Mouse (Mus musculus): ENCODE results near the gene Gabbr2. TPM values are rescaled to one million over a fixed set of nuclear protein-coding genes. Genes with fewer than 3 reads are reported as not detected.

Gene Gabbr2
- polyA plus RNA-seq, 1 experiment from 2014 or later: 4.0 TPM

GRCm38 (mm10) chr4:47012476-47012875 lies 20.8 kb upstream of the Gabbr2 start:
- 55% methylated on average over 10 of the region's 10 CpGs for WGBS
- ATAC-seq (ENCODE audit: low FRiP score): peak; percentile 50; the same call in 1 of the 2 replicates
- peaks cover 26% of the 10 kb centered on the region for H3K4me1 ChIP-seq (replicated peaks)

GRCm38 (mm10) chr4:47010400-47011231 lies 18.9 kb upstream of the Gabbr2 start:
- Histone ChIP-seq H3K4me1 (replicated peaks) (peaks cover 29% of the 10 kb centered on the region), H3K27ac (0 out of 2 replicates have a peak overlapping the region, but pooled peaks have one; percentile 18), H3K27me3 (no peaks in the 10 kb centered on the region), H3K4me2 (no peak overlapping the region), H3K9me3 (no peaks in the 10 kb centered on the region), H3K9ac (no peak overlapping the region), H3K36me3 (peaks cover 2% of the 10 kb centered on the region), H3K4me3 (no peak overlapping the region)
- 58% methylated on average over 12 of the region's 12 CpGs for WGBS
- no peak for ATAC-seq (ENCODE audit: low FRiP score)

More at GRCm38 (mm10) chr4:47012476-47012875, 20.8 kb upstream of the Gabbr2 start:
- Histone ChIP-seq H3K36me3 (peaks cover 19% of the 10 kb centered on the region), H3K27ac (no peak overlapping the region), H3K4me3 (no peak overlapping the region), H3K27me3 (no peaks in the 10 kb centered on the region), H3K4me2 (no peak overlapping the region), H3K9me3 (no peaks in the 10 kb centered on the region), H3K9ac (no peak overlapping the region)

- Histone ChIP-seq H3K4me3 (no peak overlapping the region), H3K4me1 (replicated peaks) (no peaks in the 10 kb centered on the region; the same call in 1 of the 2 replicates), H3K9ac (no peak overlapping the region), H3K27ac (no peak overlapping the region), H3K27me3 (peaks cover 10% of the 10 kb centered on the region), H3K4me2 (no peak overlapping the region), H3K9me3 (no peaks in the 10 kb centered on the region), H3K36me3 (no peaks in the 10 kb centered on the region)
- WGBS: 79% methylated on average over 8 of the region's 8 CpGs
- ATAC-seq (ENCODE audit: low FRiP score): no peak
Measured at GRCm38 (mm10) chr4:47000626-47001395, 9.1 kb upstream of the Gabbr2 start.

- ATAC-seq (ENCODE audit: low FRiP score): no peak
- Histone ChIP-seq H3K4me2 (no peak overlapping the region), H3K36me3 (no peaks in the 10 kb centered on the region), H3K9me3 (no peaks in the 10 kb centered on the region), H3K27ac (no peak overlapping the region), H3K4me3 (no peak overlapping the region), H3K9ac (no peak overlapping the region), H3K4me1 (replicated peaks) (no peaks in the 10 kb centered on the region; the same call in 1 of the 2 replicates), H3K27me3 (peaks cover 23% of the 10 kb centered on the region)
- 84% methylated on average over 2 of the region's 2 CpGs for WGBS
Measured at GRCm38 (mm10) chr4:46997969-46998368, 6.3 kb upstream of the Gabbr2 start.

- 6% methylated on average over 8 of the region's 8 CpGs for WGBS
- no peaks in the 10 kb centered on the region for H3K9me3 ChIP-seq
- no peak for ATAC-seq (ENCODE audit: low FRiP score)
- H3K4me2 ChIP-seq: no peak overlapping the region
- H3K9ac ChIP-seq: no peak overlapping the region
- no peak overlapping the region for H3K27ac ChIP-seq
- peaks cover 42% of the 10 kb centered on the region for H3K4me1 ChIP-seq (replicated peaks)
- peaks cover 61% of the 10 kb centered on the region for H3K27me3 ChIP-seq
- no peak overlapping the region for H3K4me3 ChIP-seq
- H3K36me3 ChIP-seq: no peaks in the 10 kb centered on the region
Measured at GRCm38 (mm10) chr4:46992827-46993473, 1.3 kb upstream of the Gabbr2 start.

GRCm38 (mm10) chr4:46991959-46992316 lies 265 bp upstream of the Gabbr2 start:
- 0 out of 2 replicates have a peak, but pooled peaks have one; percentile 2 for ATAC-seq (ENCODE audit: low FRiP score)
- WGBS: 0% methylated on average over 29 of the region's 31 CpGs
- H3K9me3 ChIP-seq: no peaks in the 10 kb centered on the region
- peaks cover 42% of the 10 kb centered on the region for H3K4me1 ChIP-seq (replicated peaks)
- H3K4me3 ChIP-seq: peak overlapping the region; percentile 69
- peak overlapping the region; percentile 87 for H3K9ac ChIP-seq
- no peaks in the 10 kb centered on the region for H3K36me3 ChIP-seq
- H3K4me2 ChIP-seq: peak overlapping the region; percentile 87
- H3K27ac ChIP-seq: peak overlapping the region; percentile 92
- peaks cover 64% of the 10 kb centered on the region for H3K27me3 ChIP-seq

- H3K4me2 ChIP-seq: peak overlapping the region; percentile 87
Measured at GRCm38 (mm10) chr4:46990281-46991015, 1.2 kb downstream of the Gabbr2 start.

GRCm38 (mm10) chr4:46989842-46990241 lies 1.8 kb downstream of the Gabbr2 start:
- H3K4me1 ChIP-seq (replicated peaks): peaks cover 48% of the 10 kb centered on the region
- H3K9me3 ChIP-seq: no peaks in the 10 kb centered on the region
- peaks cover 61% of the 10 kb centered on the region for H3K27me3 ChIP-seq
- WGBS: 2% methylated on average over 17 of the region's 17 CpGs
- peak overlapping the region; percentile 87 for H3K9ac ChIP-seq
- peak overlapping the region; percentile 63 for H3K27ac ChIP-seq
- H3K36me3 ChIP-seq: no peaks in the 10 kb centered on the region
- peak; percentile 30 for ATAC-seq (ENCODE audit: low FRiP score)
- peak overlapping the region; percentile 69 for H3K4me3 ChIP-seq
- peak overlapping the region; percentile 87 for H3K4me2 ChIP-seq

More at GRCm38 (mm10) chr4:46990281-46991015, 1.2 kb downstream of the Gabbr2 start:
- H3K36me3 ChIP-seq: no peaks in the 10 kb centered on the region
- H3K27me3 ChIP-seq: peaks cover 60% of the 10 kb centered on the region
- H3K9ac ChIP-seq: peak overlapping the region; percentile 87
- H3K4me1 ChIP-seq (replicated peaks): peaks cover 48% of the 10 kb centered on the region
- H3K4me3 ChIP-seq: peak overlapping the region; percentile 69
- H3K9me3 ChIP-seq: no peaks in the 10 kb centered on the region
- peak; percentile 10 for ATAC-seq (ENCODE audit: low FRiP score)
- WGBS: 2% methylated on average over 29 of the region's 29 CpGs
- peak overlapping the region; percentile 92 for H3K27ac ChIP-seq

GRCm38 (mm10) chr4:46988824-46989223 lies 2.8 kb downstream of the Gabbr2 start:
- Histone ChIP-seq H3K27ac (no peak overlapping the region), H3K9me3 (no peaks in the 10 kb centered on the region), H3K27me3 (peaks cover 52% of the 10 kb centered on the region), H3K4me1 (replicated peaks) (peaks cover 48% of the 10 kb centered on the region), H3K4me2 (peak overlapping the region; percentile 87), H3K4me3 (peak overlapping the region; percentile 69), H3K36me3 (no peaks in the 10 kb centered on the region), H3K9ac (peak overlapping the region; percentile 87)
- 76% methylated on average over 4 of the region's 4 CpGs for WGBS
- ATAC-seq (ENCODE audit: low FRiP score): no peak

DNA sequence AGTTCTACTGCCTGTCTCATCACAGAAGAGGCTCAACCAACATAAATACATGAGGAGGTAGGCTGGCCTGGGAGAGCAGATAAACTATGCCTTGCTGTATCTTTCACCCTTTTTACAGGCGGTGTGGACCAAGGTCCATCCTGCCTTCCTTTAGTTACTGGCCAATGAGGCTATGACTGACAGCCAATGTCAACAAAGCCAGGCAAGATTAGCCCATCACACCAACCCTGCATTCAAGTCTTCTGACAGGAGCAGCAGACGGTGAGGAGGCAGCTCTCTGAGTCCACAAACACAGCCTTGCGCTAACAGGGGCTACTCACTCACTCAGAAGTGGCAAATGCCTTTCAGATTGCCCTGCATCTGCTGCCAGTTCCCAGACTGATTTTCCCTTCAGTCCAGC lies 3.4 kb downstream of the Gabbr2 start:
- ATAC-seq (ENCODE audit: low FRiP score): no peak
- no peak overlapping the region for H3K27ac ChIP-seq
- WGBS: 63% methylated on average over 3 of the region's 3 CpGs
- H3K9ac ChIP-seq: no peak overlapping the region
- H3K4me3 ChIP-seq: no peak overlapping the region
- no peaks in the 10 kb centered on the region for H3K36me3 ChIP-seq
- H3K27me3 ChIP-seq: peaks cover 46% of the 10 kb centered on the region
- H3K4me1 ChIP-seq (replicated peaks): peaks cover 48% of the 10 kb centered on the region
- no peaks in the 10 kb centered on the region for H3K9me3 ChIP-seq
- H3K4me2 ChIP-seq: no peak overlapping the region

GRCm38 (mm10) chr4:46987809-46988208 lies 3.9 kb downstream of the Gabbr2 start:
- ATAC-seq (ENCODE audit: low FRiP score): no peak
- H3K27me3 ChIP-seq: peaks cover 42% of the 10 kb centered on the region
- H3K9me3 ChIP-seq: no peaks in the 10 kb centered on the region
- 95% methylated on average over 6 of the region's 6 CpGs for WGBS
- no peak overlapping the region for H3K9ac ChIP-seq
- H3K36me3 ChIP-seq: no peaks in the 10 kb centered on the region
- H3K4me3 ChIP-seq: no peak overlapping the region
- H3K27ac ChIP-seq: no peak overlapping the region
- H3K4me2 ChIP-seq: no peak overlapping the region
- H3K4me1 ChIP-seq (replicated peaks): peaks cover 47% of the 10 kb centered on the region
